Mouse (Mus musculus) lung, adult 2 months (tissue): Measurements from ENCODE around the gene Baiap2. TPM values are rescaled to one million over a fixed set of nuclear protein-coding genes. Genes with fewer than 3 reads are reported as not detected.

Source experiments
- DNase-seq: peaks from one replicate; pipeline ENCODE4 v3.0.0; 2022
- H3K4me1 ChIP-seq: fragments of 200-500 bp; 2 replicates; pipeline ENCODE4 v1.6.1; 2011; ENCODE audit warnings: low read length; ENCODE audit not compliant: control insufficient read depth, insufficient read depth
- H3K4me3 ChIP-seq: fragments of 200-500 bp; replicated peaks from 2 replicates; pipeline ENCODE3; 2011; ENCODE audit warnings: low read depth, mild to moderate bottlenecking, control low read depth, low read length; ENCODE audit errors: extremely low read depth
- CTCF ChIP-seq: fragments of 200-500 bp; IDR thresholded peaks from 2 replicates; pipeline ENCODE4 v1.5.1; 2011; ENCODE audit warnings: mild to moderate bottlenecking, low read length, control low read depth; ENCODE audit not compliant: insufficient read depth
- POLR2A ChIP-seq: fragments of 200-500 bp; IDR thresholded peaks from 2 replicates; pipeline ENCODE4 v1.6.1; 2011; ENCODE audit warnings: low read depth, mild to moderate bottlenecking, control low read depth, low read length, borderline replicate concordance; ENCODE audit errors: extremely low read depth
- WGBS: fragments of 180-500 bp; shearing (Covaris S2); methylation state at CpG from one replicate; pipeline ENCODE4 v1.1.7; 2018; 5-methylcytosine and 5-hydroxymethylcytosine counted together
- polyA plus RNA-seq: library from polyadenylated mRNA; depleted of rRNA; stranded (reverse); fragments of >200 nt; gene quantifications from 2 replicates; pipeline ENCODE4 v1.2.3, GENCODE M21; 2012

Gene Baiap2
- polyA plus RNA-seq, 1 experiment, result 83.7 TPM

DNA sequence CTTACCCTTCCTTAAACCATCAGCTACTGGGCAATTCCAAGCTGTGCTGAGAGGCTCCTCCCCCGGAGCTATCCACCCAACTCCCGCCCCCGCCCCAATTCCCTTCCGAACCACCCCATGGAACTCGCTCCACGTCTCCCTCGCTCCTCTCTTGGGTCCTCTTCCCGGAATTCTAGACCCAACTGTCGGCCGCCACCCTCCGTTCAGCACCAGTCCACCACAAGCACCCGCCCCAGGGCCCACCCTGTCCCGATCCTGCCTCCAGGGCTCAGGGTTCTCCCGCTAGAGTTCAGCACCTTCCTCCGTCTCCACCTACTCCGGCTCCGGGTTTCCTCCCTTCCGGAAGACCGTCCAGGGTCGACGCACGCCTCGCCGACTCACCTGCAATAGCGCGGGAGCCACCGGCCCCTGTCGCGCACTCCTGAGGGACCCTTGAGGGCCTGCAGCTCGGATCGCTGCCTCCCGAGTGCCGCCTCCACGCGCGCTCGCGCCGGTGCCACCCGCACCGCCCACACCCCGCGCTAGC is 299 bp upstream of the Baiap2 start:
- peak overlapping the region; percentile 76 for H3K4me3 ChIP-seq
- DNase-seq, result no peak
- peaks cover 26% of the 10 kb centered on the region for H3K4me1 ChIP-seq
- peak; percentile 46; the same call in 1 of the 2 replicates for TF ChIP-seq POLR2A
- TF ChIP-seq CTCF, result no peak
- 1% methylated on average over 43 of the region's 43 CpGs for WGBS

GRCm38 (mm10) chr11:119943428-119943988 is 945 bp downstream of the Baiap2 start:
- peaks cover 24% of the 10 kb centered on the region for H3K4me1 ChIP-seq
- peak overlapping the region; percentile 100 for H3K4me3 ChIP-seq
- 2% methylated on average over 32 of the region's 32 CpGs for WGBS
- TF ChIP-seq POLR2A (no peak), CTCF (no peak)
- DNase-seq, result peak; percentile 56

- peak overlapping the region; percentile 47 for H3K4me3 ChIP-seq
- 40% methylated on average over 7 of the region's 7 CpGs for WGBS
- TF ChIP-seq CTCF, result no peak
- no peak; the same call in 1 of the 2 replicates for TF ChIP-seq POLR2A
These were observed 2.8 kb downstream of the Baiap2 start for GRCm38 (mm10) chr11:119945343-119945742.

GRCm38 (mm10) chr11:119947426-119947825 is 4.9 kb downstream of the Baiap2 start:
- peaks cover 30% of the 10 kb centered on the region for H3K4me1 ChIP-seq
- H3K4me3 ChIP-seq, result no peak overlapping the region
- no peak for DNase-seq
- no peak for TF ChIP-seq POLR2A
- 85% methylated on average over 1 of the region's 1 CpGs for WGBS

More at GRCm38 (mm10) chr11:119945343-119945742, 2.8 kb downstream of the Baiap2 start:
- peaks cover 28% of the 10 kb centered on the region for H3K4me1 ChIP-seq
- peak; percentile 61 for DNase-seq

GRCm38 (mm10) chr11:119947897-119948296 is 5.3 kb downstream of the Baiap2 start:
- WGBS, result 46% methylated on average over 2 of the region's 2 CpGs
- peak; percentile 33; the same call in 1 of the 2 replicates for TF ChIP-seq CTCF
- TF ChIP-seq POLR2A, result no peak
- peaks cover 34% of the 10 kb centered on the region for H3K4me1 ChIP-seq
- no peak overlapping the region for H3K4me3 ChIP-seq
- no peak for DNase-seq

DNA sequence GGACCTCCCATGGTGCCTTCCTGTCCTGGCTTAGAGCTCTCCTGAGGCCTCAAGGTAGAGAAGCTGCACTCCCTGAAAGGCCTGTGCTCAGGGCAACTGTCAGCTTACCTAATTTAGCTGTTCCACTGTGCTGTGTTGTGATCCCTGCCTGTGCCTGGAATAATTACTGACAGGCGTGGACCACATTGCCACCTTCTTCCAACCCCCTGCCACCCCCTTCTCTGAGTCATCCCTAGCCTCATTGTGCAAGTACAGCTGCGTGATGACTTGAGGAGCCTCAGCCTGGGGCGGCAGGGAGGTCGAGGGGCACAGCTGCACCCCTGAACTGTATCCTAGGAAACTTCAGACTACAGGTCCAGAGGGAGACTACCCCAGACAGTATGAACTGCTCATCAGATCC is 5.7 kb downstream of the Baiap2 start:
- Histone ChIP-seq H3K4me1 (peaks cover 38% of the 10 kb centered on the region), H3K4me3 (no peak overlapping the region)
- DNase-seq, result no peak
- 43% methylated on average over 4 of the region's 4 CpGs for WGBS
- no peak for TF ChIP-seq POLR2A
- TF ChIP-seq CTCF, result no peak

- Histone ChIP-seq H3K4me3 (no peak overlapping the region), H3K4me1 (peaks cover 43% of the 10 kb centered on the region)
- TF ChIP-seq CTCF (no peak), POLR2A (no peak)
- DNase-seq, result no peak
- 46% methylated on average over 2 of the region's 2 CpGs for WGBS
These were observed 6.2 kb downstream of the Baiap2 start for GRCm38 (mm10) chr11:119948803-119949202.

DNA sequence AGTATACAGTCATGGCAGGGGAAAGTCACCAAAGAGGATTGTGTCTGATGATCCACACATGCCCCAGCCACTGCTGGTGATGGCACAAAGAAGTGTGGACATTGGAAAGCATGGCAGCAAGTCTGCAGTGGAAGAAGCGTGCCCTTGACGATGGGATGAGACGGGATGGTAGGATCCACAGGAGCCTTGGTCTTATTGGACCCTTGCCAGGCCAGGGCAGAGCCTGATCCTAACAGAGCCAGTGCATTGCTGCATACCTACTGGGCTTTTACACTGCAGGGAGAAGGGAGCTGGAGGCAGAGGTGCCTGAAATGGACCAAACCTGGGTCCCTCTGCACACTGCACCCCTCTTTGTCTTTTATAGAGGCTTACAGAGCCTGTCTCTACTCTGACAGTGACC is 8.0 kb downstream of the Baiap2 start:
- TF ChIP-seq CTCF (no peak), POLR2A (no peak)
- DNase-seq, result no peak
- no peak overlapping the region for H3K4me3 ChIP-seq
- 77% methylated on average over 3 of the region's 3 CpGs for WGBS
- H3K4me1 ChIP-seq, result peaks cover 56% of the 10 kb centered on the region

- 80% methylated on average over 6 of the region's 6 CpGs for WGBS
- H3K4me3 ChIP-seq, result no peak overlapping the region
- no peak for DNase-seq
- TF ChIP-seq CTCF (no peak), POLR2A (no peak)
- H3K4me1 ChIP-seq, result peaks cover 62% of the 10 kb centered on the region
These were observed 8.8 kb downstream of the Baiap2 start for GRCm38 (mm10) chr11:119951326-119951725.
